Mouse (Mus musculus) urinary bladder, adult 2 months (tissue): ENCODE measurements around the gene Acox2. TPM values are rescaled to one million over a fixed set of nuclear protein-coding genes. Genes with fewer than 3 reads are reported as not detected.
"Not testable (repeated sequence)": the region's sequence is repeated elsewhere in the genome, so short reads cannot be mapped to it uniquely, and the experiment has no call there.

Experiments used
- DNase-seq: peaks from one replicate; pipeline ENCODE4 v3.0.0; 2022; ENCODE audit warnings: low spot score
- polyA plus RNA-seq: library from polyadenylated mRNA; depleted of rRNA; stranded (reverse); fragments of >200 nt; gene quantifications from 2 replicates; pipeline ENCODE4 v1.2.3, GENCODE M21; 2012; rRNA removed

Acox2 gene
- 0.14 and 0.15 TPM in 2 replicates for polyA plus RNA-seq

- DNase-seq: no peak
Observed at GRCm38 (mm10) chr14:8259166-8259565, at the start of gene Acox2. Acox2 (minus strand) TSS chr14:8259353.

GRCm38 (mm10) chr14:8308650-8309049, 49.5 kb upstream of the Acox2 start:
- DNase-seq: no peak

- no peak for DNase-seq
Observed at GRCm38 (mm10) chr14:8306884-8307283, 47.7 kb upstream of the Acox2 start.

DNA sequence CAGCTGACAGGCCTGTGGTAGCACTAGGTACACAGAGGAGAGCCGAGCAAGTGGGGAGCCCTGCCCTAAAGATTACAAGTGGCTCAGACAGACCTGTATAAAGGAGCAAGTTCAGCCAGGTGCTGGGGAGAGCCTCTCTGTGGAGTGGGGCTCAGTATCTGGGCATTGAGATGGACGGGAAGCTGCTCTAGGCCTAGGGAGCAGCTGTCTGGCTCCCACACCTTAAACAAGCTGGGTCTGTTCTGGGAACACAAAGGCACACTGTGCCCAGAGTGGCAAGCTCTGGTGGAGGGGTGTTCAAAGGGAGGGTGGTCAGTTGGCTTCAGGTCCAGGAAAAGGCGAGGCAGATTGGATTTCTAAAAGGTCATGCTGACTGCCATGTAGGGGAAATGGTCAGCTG, 45.9 kb upstream of the Acox2 start:
- DNase-seq: no peak

DNA sequence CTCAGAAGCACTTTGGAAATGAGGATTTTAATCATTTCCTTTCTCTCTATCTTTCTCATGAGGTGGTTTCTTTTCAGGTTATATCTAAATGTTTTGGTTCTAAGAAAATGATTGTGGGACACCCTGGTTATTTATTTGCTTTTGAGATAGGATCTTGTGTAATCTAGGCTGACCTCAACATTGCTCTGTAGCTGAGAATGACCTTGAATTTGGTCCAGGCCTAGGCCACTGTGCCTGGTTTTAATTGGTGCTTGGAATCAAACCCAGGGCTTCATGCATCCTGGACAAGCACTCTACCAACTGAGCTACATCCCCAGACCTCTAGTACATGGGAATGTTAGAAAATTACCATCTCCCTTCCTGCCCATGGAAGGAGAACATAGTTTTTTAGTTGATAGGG, 44.9 kb upstream of the Acox2 start:
- no peak for DNase-seq

DNA sequence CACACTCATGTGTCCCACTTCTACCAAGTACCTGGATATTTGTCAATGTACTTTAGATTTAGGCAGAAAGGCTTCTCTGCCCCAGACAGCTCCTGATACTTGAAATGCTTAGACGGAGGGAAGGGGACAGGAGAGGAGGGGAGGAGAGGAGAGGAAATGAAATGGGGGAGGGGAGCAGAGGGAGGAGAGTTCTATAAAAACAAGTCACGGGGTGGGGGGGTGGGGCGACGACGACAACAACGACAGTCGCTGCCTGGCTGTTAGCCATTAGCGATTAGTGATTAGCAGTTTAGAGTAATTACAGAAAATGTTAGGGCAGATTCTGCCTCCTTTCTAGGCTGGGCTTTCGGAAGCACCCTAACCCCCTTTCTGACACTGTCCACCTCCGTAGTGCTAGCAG, 43.5 kb upstream of the Acox2 start:
- DNase-seq: no peak

GRCm38 (mm10) chr14:8300281-8300680, 41.1 kb upstream of the Acox2 start:
- no peak for DNase-seq

- no peak for DNase-seq
Observed at GRCm38 (mm10) chr14:8297889-8298293, 38.7 kb upstream of the Acox2 start.

GRCm38 (mm10) chr14:8294257-8294656, 35.1 kb upstream of the Acox2 start:
- DNase-seq: no peak

DNA sequence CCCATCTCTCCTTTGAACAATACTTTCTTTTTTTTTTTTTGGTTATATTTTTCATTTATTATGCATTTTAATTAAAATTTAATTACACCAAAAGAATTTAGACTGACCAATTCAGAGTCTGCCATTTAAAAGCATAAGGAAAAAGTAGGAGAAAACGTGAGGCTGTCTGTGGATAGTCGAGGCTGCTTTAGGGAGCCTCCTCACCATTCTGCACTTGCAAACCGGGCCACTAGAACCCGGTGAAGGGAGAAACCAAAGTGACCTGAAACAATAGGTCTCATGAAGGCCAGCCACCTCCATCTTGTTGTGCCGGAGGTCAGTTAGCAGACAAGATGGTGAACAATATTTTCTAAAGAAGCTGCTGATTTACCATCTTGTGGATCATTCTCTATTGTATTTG, 27.4 kb upstream of the Acox2 start:
- DNase-seq: peak; percentile 25

DNA sequence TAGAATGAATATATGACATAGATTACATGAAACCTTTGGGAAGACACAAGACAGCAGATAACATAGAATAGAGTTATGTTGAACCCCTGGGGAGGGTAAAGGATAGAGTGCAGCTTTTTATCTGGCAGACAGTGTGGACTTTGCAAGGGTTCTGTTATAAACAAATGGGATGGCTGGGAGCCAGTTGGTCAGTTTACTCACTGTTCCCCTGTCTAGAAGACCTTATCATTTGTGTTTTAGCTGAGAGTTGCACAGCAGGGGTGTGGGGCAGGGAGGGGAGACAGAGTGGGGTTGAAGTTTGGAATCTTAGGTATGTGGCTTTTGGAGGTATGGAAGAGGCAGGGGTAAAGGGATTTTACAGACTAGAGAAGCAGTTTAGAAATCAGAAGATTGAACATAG, 24.6 kb upstream of the Acox2 start:
- peak; percentile 0 for DNase-seq

GRCm38 (mm10) chr14:8271281-8271680, 12.1 kb upstream of the Acox2 start:
- not testable (repeated sequence) for DNase-seq

GRCm38 (mm10) chr14:8264378-8264777, 5.2 kb upstream of the Acox2 start:
- no peak for DNase-seq

- DNase-seq: no peak
Observed at GRCm38 (mm10) chr14:8262242-8262641, 3.1 kb upstream of the Acox2 start.

DNA sequence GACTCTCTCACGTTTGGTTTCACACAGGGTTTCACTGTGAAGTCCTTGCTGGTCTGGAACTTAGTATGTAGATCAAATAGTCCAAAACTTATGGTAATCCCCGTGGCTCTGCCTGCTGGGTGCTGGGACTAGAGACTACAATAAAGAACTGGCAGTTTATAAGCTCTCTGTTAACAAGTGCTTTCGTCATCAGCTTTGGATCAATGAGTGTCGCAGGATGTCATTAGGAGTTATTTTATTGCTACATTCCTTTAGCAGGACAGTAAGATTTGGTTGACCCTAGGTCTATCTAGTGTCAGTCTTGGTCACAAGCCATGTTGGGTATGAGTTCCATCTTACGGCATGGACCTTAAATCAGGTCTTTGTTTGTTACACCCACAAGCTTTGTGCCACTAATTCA, 1.1 kb upstream of the Acox2 start:
- DNase-seq: no peak

GRCm38 (mm10) chr14:8258752-8259151, 401 bp downstream of the Acox2 start:
- DNase-seq: no peak

DNA sequence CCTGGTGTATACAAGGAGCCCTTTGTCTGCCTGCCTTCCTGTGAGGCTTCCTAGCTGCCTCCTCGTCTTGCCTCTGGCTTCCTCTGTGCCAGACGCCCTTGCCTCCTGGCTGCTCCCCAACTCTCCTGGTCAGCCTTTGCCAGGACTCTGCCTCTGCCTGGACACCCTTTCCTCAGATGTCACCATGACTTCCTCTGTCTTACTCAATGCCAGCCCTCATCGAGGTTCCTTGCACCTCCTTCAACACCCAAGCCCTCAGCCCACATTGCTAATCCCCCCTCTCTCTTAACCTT, 872 bp downstream of the Acox2 start:
- DNase-seq: no peak

DNA sequence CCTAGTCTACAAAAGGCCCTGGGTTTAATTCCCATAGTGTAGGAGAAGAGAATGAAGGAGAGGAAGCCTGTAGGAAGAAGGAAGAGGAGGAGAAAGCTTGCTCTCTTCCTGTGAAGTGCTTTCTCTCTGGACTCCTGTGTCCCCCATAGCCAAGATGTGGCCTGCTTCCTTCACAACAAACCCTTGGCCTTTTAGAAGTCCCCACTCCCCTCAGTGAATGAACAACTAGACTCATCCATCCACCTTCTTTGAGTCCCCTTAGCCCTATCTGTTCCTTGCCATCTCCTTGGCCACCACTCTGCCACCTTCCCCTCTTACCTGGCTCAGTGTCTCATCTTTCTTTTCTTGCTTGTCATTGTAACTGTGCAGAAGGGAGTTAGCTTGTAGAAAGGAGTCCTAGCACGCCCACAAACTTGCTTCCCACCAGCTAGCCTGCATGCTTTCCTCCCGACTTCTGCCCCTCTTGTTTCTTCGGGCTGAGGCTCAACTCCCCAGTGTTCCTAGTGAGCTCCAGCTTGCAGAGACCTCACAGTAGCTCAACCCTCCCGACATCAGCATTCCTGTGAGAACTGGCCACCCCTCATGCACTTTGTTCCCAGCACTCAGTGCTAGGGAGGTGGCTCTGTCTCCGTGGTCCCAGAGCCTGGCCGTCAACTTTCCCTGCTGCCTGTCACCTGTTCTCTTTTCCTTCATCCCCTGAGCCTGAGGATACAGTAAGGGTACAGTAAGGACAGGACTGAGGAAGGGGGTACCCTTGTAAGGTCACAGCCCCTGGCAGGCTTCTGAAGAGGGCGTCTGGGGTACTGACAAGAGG, 1.4 kb downstream of the Acox2 start:
- no peak for DNase-seq

- no peak for DNase-seq
Observed at GRCm38 (mm10) chr14:8256881-8257280, 2.3 kb downstream of the Acox2 start.

- DNase-seq: no peak
Observed at GRCm38 (mm10) chr14:8256072-8256471, 3.1 kb downstream of the Acox2 start.

- DNase-seq: no peak
Observed at GRCm38 (mm10) chr14:8255076-8255729, 4.0 kb downstream of the Acox2 start.

- no peak for DNase-seq
Observed at GRCm38 (mm10) chr14:8251330-8251885, 7.7 kb downstream of the Acox2 start.

DNA sequence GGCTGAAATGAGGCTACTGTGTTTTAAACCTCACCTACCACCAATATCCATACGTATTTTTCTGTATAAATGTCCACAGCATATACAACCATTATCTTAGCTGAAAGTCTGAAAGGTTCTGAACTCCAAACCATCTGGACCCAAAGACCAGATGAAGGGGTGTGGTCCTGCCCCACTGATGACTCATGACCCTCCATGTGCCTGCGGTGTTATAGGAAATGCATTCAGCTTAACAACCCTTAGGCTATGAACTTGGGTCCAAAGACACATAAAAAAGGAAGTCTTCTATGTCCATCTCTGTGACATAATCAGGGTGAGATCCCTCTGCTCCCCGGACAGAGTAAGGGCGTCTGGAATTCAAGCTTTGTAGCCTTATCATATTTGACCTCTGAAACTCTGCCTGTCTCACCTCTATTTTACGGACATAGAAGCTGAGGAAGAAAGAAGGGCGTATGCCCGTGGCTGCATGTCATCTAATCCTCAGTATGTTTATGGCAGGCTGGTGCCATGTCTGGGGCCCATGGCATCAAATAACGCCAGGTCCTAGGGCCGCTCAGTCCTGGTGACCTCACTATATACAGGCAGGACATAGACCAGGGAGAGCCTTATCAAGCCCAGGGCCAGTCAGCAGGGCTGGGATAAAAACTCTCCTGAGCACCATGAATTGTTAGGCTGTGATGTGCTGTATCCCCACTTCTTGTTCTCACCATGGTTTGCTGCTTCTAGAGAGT, 8.8 kb downstream of the Acox2 start:
- DNase-seq: no peak
